Mouse (Mus musculus): ENCODE data around the gene Olfr316. TPM values are rescaled to one million over a fixed set of nuclear protein-coding genes. Genes with fewer than 3 reads are reported as not detected.
"Not testable (repeated sequence)": the region's sequence is repeated elsewhere in the genome, so short reads cannot be mapped to it uniquely, and the experiment has no call there.

Olfr316 gene
- total RNA-seq (2017), result not detected in 2 replicates

DNA sequence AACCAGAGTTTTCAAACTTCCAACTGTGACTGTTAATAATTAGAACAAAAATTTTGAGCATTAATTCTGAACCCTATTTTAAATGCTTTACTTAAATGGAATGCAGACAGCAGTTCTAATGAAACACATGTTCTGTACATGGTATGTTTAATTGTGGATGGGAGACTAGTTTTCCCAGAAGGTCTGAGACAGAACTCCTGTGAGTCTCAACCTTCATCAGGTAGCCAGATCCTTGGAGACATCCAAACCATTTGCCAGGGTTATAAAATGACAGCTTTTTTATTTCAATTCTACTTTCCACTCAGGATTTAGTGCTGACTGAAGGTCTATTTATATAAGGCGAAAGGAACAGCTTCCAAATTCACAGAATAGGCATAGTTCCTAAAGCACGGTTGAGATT, at the start of gene Olfr316:
Gene Olfr316 (plus strand): TSS at position 301 of the 400 bp plus-strand sequence.
- ATAC-seq (replicated peaks; ENCODE audit: low read depth, poor library complexity, severe bottlenecking), result no peak

GRCm38 (mm10) chr11:58709086-58709485, 43.4 kb upstream of the Olfr316 start:
- no peak for ATAC-seq (replicated peaks; ENCODE audit: low read depth, poor library complexity, severe bottlenecking)

DNA sequence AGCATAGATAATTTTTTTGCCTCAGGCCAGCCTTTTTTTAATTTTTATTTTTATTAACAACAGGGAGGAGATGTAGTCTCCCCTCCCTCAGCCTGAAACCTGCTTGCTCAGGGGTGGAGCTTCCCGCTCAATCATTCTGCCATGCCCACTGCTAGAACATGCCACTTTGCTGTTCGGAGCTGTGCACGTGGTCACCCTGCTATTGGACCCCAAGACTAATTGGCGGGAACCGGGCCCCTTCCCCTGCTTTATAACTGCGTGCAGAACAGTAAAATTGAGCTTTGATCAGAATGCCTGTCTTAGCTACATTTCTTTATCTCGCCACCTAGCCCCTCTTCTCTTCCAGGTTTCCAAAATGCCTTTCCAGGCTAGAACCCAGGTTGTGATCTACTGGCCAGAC, 34.8 kb upstream of the Olfr316 start:
- not testable (repeated sequence) for ATAC-seq (replicated peaks; ENCODE audit: low read depth, poor library complexity, severe bottlenecking)

DNA sequence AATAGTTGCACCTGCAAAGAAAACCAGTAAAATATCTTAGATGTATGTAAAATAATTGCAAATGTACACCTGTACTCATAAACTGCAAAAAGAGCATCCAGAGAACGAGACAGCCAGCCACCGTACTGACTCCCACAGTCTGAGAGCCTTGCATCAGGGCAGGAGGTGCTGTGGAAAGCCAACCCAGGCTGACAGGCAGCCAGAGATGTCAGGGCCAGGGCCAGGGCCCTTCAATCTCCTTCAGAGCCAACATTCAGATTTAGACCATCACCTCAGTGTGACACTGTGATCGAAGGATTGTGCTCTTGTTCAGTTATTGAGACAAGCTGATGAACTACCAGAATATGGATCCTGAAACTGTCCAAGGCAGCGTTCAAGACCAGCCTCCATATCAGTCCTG, 32.8 kb upstream of the Olfr316 start:
- no peak for ATAC-seq (replicated peaks; ENCODE audit: low read depth, poor library complexity, severe bottlenecking)

DNA sequence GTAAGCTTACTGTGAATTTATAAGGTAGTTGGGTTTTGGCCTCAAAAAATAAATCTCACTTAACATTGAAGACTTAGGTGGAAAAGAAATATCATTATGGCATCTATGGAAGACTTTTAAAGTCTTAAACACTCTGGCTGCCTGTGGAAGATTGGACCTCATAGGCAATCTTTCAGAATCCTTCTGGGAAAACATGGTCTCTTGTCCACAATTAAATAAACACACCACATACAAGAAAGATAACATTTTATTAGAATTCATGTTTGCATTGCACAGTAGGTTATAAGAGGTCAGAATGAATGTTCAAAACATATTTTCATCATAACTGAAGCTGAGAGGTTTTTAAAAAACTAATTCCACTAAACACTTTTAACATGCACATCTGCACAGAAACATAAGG, 28.6 kb upstream of the Olfr316 start, which contains the start of gene Olfr318:
Gene Olfr318 (minus strand): TSS at position 101 of the 400 bp plus-strand sequence.
- no peak for ATAC-seq (replicated peaks; ENCODE audit: low read depth, poor library complexity, severe bottlenecking)

- ATAC-seq (replicated peaks; ENCODE audit: low read depth, poor library complexity, severe bottlenecking), result not testable (repeated sequence)
These were observed 24.5 kb upstream of the Olfr316 start for GRCm38 (mm10) chr11:58727896-58728650.

DNA sequence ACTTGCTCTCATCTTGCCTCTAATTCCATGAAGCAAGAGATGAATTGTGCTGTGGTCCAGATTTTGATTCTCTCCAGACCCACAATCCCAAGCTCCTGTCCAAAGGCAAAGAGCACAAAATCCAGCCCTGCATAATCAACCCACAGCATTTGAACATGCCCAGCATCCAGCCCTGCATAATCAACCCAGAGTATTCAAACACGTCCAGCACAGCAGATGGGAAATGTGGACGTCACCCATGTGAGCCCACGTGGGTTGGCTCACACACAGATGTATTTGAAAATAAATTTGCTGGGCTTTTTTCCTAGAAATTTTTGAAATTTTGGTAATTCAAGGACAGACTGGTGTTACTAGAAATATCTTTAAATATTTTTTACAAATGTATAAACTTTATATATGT, 19.2 kb upstream of the Olfr316 start:
- ATAC-seq (replicated peaks; ENCODE audit: low read depth, poor library complexity, severe bottlenecking), result no peak

- ATAC-seq (replicated peaks; ENCODE audit: low read depth, poor library complexity, severe bottlenecking), result no peak
These were observed 13.7 kb upstream of the Olfr316 start, which contains the start of gene Olfr317 for GRCm38 (mm10) chr11:58738792-58739262. TSS of gene Olfr317 (minus strand) at chr11:58739212.

GRCm38 (mm10) chr11:58751096-58751495, 1.4 kb upstream of the Olfr316 start:
- not testable (repeated sequence) for ATAC-seq (replicated peaks; ENCODE audit: low read depth, poor library complexity, severe bottlenecking)

DNA sequence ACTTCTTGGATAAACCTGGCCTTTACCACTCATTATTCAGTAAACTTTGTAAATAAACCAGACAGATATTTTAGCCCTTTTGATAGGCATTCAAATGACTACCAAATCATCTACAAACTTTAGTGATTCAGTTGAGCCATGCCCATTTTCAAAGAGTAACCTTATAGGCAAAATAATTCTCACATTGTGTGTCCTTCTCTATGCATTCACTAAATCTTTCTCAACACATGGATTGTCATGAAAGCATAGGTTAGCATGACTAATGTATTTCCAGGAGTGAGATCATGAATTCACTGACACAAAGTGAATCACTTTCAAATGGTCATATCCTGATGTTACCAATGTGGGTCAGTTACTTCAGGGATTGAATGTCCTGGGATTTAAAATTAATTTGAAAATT, 20.4 kb downstream of the Olfr316 start, which contains the start of gene Olfr315:
Gene Olfr315 (plus strand): TSS at position 301 of the 400 bp plus-strand sequence.
- ATAC-seq (replicated peaks; ENCODE audit: low read depth, poor library complexity, severe bottlenecking), result no peak

DNA sequence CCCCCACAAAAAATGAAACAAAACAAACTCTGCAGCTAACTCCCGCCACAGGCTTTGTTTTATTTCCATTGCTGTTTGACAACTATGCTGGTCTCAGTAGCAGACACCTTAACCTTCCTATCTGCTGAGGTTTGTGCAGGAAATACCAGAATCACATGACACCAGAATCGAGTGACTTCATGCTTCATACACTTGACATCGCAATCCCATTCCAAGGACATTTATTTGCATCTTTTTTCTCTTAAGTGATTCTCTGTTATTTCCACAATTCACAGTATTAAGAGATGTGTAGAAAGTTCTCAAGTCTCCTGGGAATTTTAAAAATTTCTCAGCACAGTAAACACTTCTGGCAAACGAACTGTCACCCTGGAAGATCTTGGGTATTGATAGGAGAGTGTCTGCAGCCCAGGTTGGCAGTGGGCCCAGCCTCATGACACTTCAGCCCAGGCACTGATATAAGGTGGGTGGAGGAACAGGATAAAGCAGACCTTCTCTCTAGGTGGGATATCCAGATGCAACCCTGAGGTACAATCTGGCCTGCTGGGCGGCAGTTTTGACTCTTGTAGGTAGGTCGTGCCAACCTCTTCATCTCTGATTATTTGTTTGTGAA, 30.1 kb downstream of the Olfr316 start, which contains the start of gene Olfr314:
Gene Olfr314 (plus strand): TSS at position 473 of the 610 bp plus-strand sequence.
- no peak for ATAC-seq (replicated peaks; ENCODE audit: low read depth, poor library complexity, severe bottlenecking)

DNA sequence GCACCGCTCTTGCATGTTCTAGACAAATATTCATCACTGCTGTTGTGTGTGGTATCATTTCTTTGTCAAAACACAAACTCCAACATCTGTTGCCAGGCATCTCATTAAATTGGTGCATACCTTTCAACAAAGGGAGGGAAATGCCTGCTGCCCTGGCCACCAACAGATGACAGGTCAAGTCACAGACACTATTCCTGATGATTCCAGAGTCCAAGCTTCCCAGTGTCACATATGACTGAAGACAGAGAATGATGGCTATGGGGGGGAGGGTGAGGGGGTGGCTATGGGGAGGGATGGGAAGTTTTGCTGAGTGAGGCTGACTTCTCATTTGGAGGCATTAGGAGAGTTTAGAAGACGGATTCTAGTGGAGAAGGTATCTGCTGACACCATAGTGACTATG, 31.6 kb downstream of the Olfr316 start:
- no peak for ATAC-seq (replicated peaks; ENCODE audit: low read depth, poor library complexity, severe bottlenecking)

DNA sequence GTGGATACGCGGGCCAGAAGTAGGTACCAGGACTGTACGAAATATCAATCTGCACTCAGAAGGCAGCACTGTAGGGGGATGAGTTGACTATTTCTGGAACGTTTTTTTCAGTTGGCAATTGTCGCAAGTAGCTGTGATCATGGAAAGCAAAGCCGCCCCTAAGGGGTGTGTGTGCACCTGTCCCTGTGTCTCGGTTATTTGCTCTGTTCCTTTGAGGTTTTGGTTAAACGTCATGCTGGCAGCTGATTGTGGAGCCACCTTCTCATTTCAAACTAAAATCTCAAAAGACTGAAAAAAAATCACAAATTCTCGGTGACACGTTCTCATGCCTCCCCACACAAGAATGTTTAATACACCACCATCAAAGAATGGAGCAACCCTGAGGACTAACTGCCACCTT, 35.1 kb downstream of the Olfr316 start:
- no peak for ATAC-seq (replicated peaks; ENCODE audit: low read depth, poor library complexity, severe bottlenecking)

- no peak for ATAC-seq (replicated peaks; ENCODE audit: low read depth, poor library complexity, severe bottlenecking)
These were observed 35.8 kb downstream of the Olfr316 start for GRCm38 (mm10) chr11:58788346-58788745.

- 0 out of 2 replicates have a peak, but pooled peaks have one; percentile 29 for ATAC-seq (replicated peaks; ENCODE audit: low read depth, poor library complexity, severe bottlenecking)
These were observed 37.0 kb downstream of the Olfr316 start for GRCm38 (mm10) chr11:58789532-58789931.

DNA sequence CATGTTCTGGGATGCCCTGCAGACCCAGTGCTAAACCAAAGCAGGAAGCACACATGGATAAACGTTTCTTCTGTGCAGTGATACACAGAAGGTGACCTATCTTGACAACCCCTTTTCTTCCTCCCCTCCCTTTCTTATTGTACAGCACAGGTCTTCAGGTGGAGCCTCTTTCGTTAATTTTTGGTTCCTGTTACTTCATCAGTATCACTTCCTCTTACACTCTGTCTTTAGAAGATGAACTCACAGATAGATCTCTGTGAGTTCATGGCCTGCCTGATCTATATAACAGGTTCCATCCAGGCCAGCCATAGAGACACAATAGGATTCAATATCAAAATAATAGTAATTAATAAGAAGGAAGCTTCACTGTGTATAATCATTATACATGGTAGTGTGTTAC, 37.5 kb downstream of the Olfr316 start:
- ATAC-seq (replicated peaks; ENCODE audit: low read depth, poor library complexity, severe bottlenecking), result no peak

DNA sequence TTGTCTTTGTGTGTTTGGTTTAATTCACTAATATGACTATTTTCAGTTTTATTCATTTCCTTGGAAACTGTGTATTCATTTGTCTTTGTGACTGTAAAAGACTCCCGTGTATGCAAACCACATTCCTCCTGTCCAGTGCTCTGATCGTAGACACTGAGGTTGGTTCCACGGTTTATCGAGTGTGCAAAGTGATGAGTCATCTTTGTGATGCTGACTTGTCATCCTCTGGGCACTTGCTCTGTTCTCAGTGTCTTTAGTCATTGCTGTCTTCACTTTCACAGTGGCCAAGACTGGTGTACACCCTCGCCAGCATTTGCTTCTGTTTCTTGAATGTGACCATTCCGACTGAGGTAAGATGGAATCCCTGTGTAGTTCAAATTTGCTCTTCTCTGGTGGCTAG, 38.1 kb downstream of the Olfr316 start:
- no peak for ATAC-seq (replicated peaks; ENCODE audit: low read depth, poor library complexity, severe bottlenecking)

- no peak for ATAC-seq (replicated peaks; ENCODE audit: low read depth, poor library complexity, severe bottlenecking)
These were observed 43.3 kb downstream of the Olfr316 start for GRCm38 (mm10) chr11:58795856-58796255.

GRCm38 (mm10) chr11:58796850-58797249, 44.3 kb downstream of the Olfr316 start:
- ATAC-seq (replicated peaks; ENCODE audit: low read depth, poor library complexity, severe bottlenecking), result no peak

DNA sequence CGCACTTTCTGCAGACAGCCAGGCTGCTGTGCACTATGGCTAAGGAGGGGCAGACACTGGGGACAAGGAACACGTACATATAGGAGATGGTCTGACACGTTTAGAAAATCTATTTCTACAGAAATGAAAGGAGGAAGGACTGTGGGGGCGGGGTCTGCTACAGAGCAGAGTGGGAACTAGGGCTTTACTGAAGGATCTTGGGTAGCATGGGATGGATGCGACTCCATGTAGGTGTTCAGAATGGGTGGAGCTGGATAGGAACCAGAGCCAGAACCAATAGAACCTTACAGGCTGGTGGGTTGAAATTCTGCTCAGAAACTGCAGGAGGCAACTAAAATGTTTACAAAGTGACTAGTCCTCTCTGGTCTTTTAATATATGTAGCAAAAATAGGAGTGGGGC, 47.2 kb downstream of the Olfr316 start:
- ATAC-seq (replicated peaks; ENCODE audit: low read depth, poor library complexity, severe bottlenecking), result no peak

DNA sequence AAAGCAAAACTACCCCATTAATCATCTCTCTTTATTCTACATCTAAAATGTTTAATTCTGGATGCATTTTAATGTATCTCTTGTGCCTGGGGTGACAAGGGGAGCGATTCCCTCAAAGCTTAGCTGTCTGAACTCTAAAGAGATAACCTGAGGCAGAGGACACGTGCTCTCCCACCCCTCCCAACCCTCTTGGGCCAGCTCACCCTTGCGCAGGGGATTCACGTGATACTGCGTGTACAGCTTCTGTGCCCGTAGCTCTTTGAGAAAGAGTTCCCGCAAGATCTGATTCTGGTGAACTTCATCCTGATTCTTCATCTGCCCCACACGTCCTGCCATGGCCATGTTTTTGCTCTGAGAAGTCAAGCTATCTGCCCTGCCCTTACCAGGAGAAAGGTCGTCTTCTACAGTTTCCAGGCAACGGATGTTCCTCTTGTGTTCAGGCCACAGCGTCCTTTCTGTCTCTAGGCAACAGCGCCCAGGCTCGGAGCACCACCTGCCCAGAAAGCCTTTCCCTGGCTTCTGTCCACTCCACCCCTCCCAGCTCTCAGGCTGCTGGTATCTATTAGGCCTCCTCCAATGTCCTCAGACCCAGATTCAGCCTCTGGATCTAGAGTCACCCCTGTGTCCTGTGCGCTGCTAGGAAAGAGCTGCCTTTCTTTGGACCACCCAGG, 49.2 kb downstream of the Olfr316 start, which contains the start of gene Fam183b:
Gene Fam183b (minus strand): TSS at position 403 of the 671 bp plus-strand sequence.
- ATAC-seq (replicated peaks; ENCODE audit: low read depth, poor library complexity, severe bottlenecking), result no peak
